Mouse (Mus musculus): ENCODE results near the gene Med29. TPM values are rescaled to one million over a fixed set of nuclear protein-coding genes. Genes with fewer than 3 reads are reported as not detected.

Gene Med29
- polyA plus RNA-seq, 1 experiment from 2014 or later, result 44.5 TPM

GRCm38 (mm10) chr7:28361647-28362341 lies 30.7 kb downstream of the Med29 start:
- no peaks in the 10 kb centered on the region for H3K4me1 ChIP-seq (replicated peaks; ENCODE audit: control insufficient read depth, insufficient read depth, low read length)
- no peak for DNase-seq (ENCODE audit: low spot score)
- WGBS, result 96% methylated on average over 20 of the region's 20 CpGs

GRCm38 (mm10) chr7:28360291-28360690 lies 32.2 kb downstream of the Med29 start:
- DNase-seq (ENCODE audit: low spot score) (no peak), ATAC-seq (ENCODE audit: low FRiP score) (no peak)
- H3K4me1 ChIP-seq (replicated peaks; ENCODE audit: control insufficient read depth, insufficient read depth, low read length), result no peaks in the 10 kb centered on the region
- H3K4me3 ChIP-seq (replicated peaks; ENCODE audit: low read length), result no peak overlapping the region
- H3K4me2 ChIP-seq (replicated peaks), result no peak overlapping the region
- no peak overlapping the region for H3K9ac ChIP-seq
- 95% methylated on average over 6 of the region's 6 CpGs for WGBS
- H3K27me3 ChIP-seq (ENCODE audit: control insufficient read depth, insufficient read depth, low read length), result no peaks in the 10 kb centered on the region
- H3K36me3 ChIP-seq (replicated peaks; ENCODE audit: control insufficient read depth, insufficient read depth), result peaks cover 53% of the 10 kb centered on the region
- H3K9me3 ChIP-seq (ENCODE audit: control insufficient read depth, low read length), result no peaks in the 10 kb centered on the region
- no peak overlapping the region for H3K27ac ChIP-seq

More at GRCm38 (mm10) chr7:28361647-28362341, 30.7 kb downstream of the Med29 start:
- Histone ChIP-seq H3K4me2 (replicated peaks) (no peak overlapping the region), H3K9me3 (ENCODE audit: control insufficient read depth, low read length) (no peaks in the 10 kb centered on the region), H3K9ac (no peak overlapping the region), H3K27me3 (ENCODE audit: control insufficient read depth, insufficient read depth, low read length) (no peaks in the 10 kb centered on the region), H3K36me3 (replicated peaks; ENCODE audit: control insufficient read depth, insufficient read depth) (peaks cover 65% of the 10 kb centered on the region), H3K27ac (no peak overlapping the region), H3K4me3 (replicated peaks; ENCODE audit: low read length) (no peak overlapping the region)
- ATAC-seq (ENCODE audit: low FRiP score), result no peak

GRCm38 (mm10) chr7:28359854-28360253 lies 32.7 kb downstream of the Med29 start:
- no peaks in the 10 kb centered on the region for H3K9me3 ChIP-seq (ENCODE audit: control insufficient read depth, low read length)
- H3K4me1 ChIP-seq (replicated peaks; ENCODE audit: control insufficient read depth, insufficient read depth, low read length), result no peaks in the 10 kb centered on the region
- H3K9ac ChIP-seq, result no peak overlapping the region
- H3K27me3 ChIP-seq (ENCODE audit: control insufficient read depth, insufficient read depth, low read length), result no peaks in the 10 kb centered on the region
- DNase-seq (ENCODE audit: low spot score) (no peak), ATAC-seq (ENCODE audit: low FRiP score) (no peak)
- no peak overlapping the region for H3K4me3 ChIP-seq (replicated peaks; ENCODE audit: low read length)
- no peak overlapping the region for H3K27ac ChIP-seq
- no peak overlapping the region for H3K4me2 ChIP-seq (replicated peaks)
- WGBS, result 94% methylated on average over 10 of the region's 10 CpGs
- peaks cover 53% of the 10 kb centered on the region for H3K36me3 ChIP-seq (replicated peaks; ENCODE audit: control insufficient read depth, insufficient read depth)

- Histone ChIP-seq H3K4me3 (replicated peaks; ENCODE audit: low read length) (no peak overlapping the region), H3K27ac (0 out of 2 replicates have a peak overlapping the region, but pooled peaks have one; percentile 67), H3K36me3 (replicated peaks; ENCODE audit: control insufficient read depth, insufficient read depth) (peaks cover 54% of the 10 kb centered on the region), H3K4me2 (replicated peaks) (no peak overlapping the region), H3K9me3 (ENCODE audit: control insufficient read depth, low read length) (no peaks in the 10 kb centered on the region), H3K9ac (peak overlapping the region; percentile 24; the same call in 1 of the 2 replicates), H3K4me1 (replicated peaks; ENCODE audit: control insufficient read depth, insufficient read depth, low read length) (no peaks in the 10 kb centered on the region), H3K27me3 (ENCODE audit: control insufficient read depth, insufficient read depth, low read length) (no peaks in the 10 kb centered on the region)
- ATAC-seq (ENCODE audit: low FRiP score) (no peak), DNase-seq (ENCODE audit: low spot score) (no peak)
- 66% methylated on average over 7 of the region's 7 CpGs for WGBS
Measured at GRCm38 (mm10) chr7:28358431-28358830, 34.1 kb downstream of the Med29 start.

- 14% methylated on average over 5 of the region's 5 CpGs for WGBS
- Histone ChIP-seq H3K4me2 (replicated peaks) (no peak overlapping the region), H3K27ac (peak overlapping the region; percentile 67; the same call in 1 of the 2 replicates), H3K4me3 (replicated peaks; ENCODE audit: low read length) (no peak overlapping the region), H3K36me3 (replicated peaks; ENCODE audit: control insufficient read depth, insufficient read depth) (peaks cover 59% of the 10 kb centered on the region), H3K4me1 (replicated peaks; ENCODE audit: control insufficient read depth, insufficient read depth, low read length) (no peaks in the 10 kb centered on the region), H3K9ac (peak overlapping the region; percentile 24; the same call in 1 of the 2 replicates), H3K27me3 (ENCODE audit: control insufficient read depth, insufficient read depth, low read length) (no peaks in the 10 kb centered on the region), H3K9me3 (ENCODE audit: control insufficient read depth, low read length) (no peaks in the 10 kb centered on the region)
- DNase-seq (ENCODE audit: low spot score), result no peak
- no peak for ATAC-seq (ENCODE audit: low FRiP score)
Measured at GRCm38 (mm10) chr7:28357984-28358383, 34.5 kb downstream of the Med29 start.

GRCm38 (mm10) chr7:28356981-28357380 lies 35.5 kb downstream of the Med29 start:
- Histone ChIP-seq H3K9me3 (ENCODE audit: control insufficient read depth, low read length) (no peaks in the 10 kb centered on the region), H3K4me2 (replicated peaks) (no peak overlapping the region), H3K4me1 (replicated peaks; ENCODE audit: control insufficient read depth, insufficient read depth, low read length) (peaks cover under 1% of the 10 kb centered on the region), H3K27me3 (ENCODE audit: control insufficient read depth, insufficient read depth, low read length) (no peaks in the 10 kb centered on the region), H3K9ac (no peak overlapping the region), H3K4me3 (replicated peaks; ENCODE audit: low read length) (no peak overlapping the region), H3K27ac (0 out of 2 replicates have a peak overlapping the region, but pooled peaks have one; percentile 67), H3K36me3 (replicated peaks; ENCODE audit: control insufficient read depth, insufficient read depth) (peaks cover 59% of the 10 kb centered on the region)
- ATAC-seq (ENCODE audit: low FRiP score) (no peak), DNase-seq (ENCODE audit: low spot score) (no peak)
- WGBS, result 1% methylated on average over 5 of the region's 5 CpGs

GRCm38 (mm10) chr7:28355221-28355620 lies 37.3 kb downstream of the Med29 start:
- Histone ChIP-seq H3K4me1 (replicated peaks; ENCODE audit: control insufficient read depth, insufficient read depth, low read length) (peaks cover 9% of the 10 kb centered on the region), H3K36me3 (replicated peaks; ENCODE audit: control insufficient read depth, insufficient read depth) (peaks cover 48% of the 10 kb centered on the region), H3K4me3 (replicated peaks; ENCODE audit: low read length) (no peak overlapping the region), H3K9me3 (ENCODE audit: control insufficient read depth, low read length) (no peaks in the 10 kb centered on the region), H3K27me3 (ENCODE audit: control insufficient read depth, insufficient read depth, low read length) (no peaks in the 10 kb centered on the region), H3K27ac (no peak overlapping the region), H3K9ac (no peak overlapping the region), H3K4me2 (replicated peaks) (no peak overlapping the region)
- DNase-seq (ENCODE audit: low spot score) (no peak), ATAC-seq (ENCODE audit: low FRiP score) (no peak)
- 88% methylated on average over 3 of the region's 3 CpGs for WGBS

GRCm38 (mm10) chr7:28354596-28354995 lies 37.9 kb downstream of the Med29 start:
- ATAC-seq (ENCODE audit: low FRiP score), result no peak
- no peak for DNase-seq (ENCODE audit: low spot score)

GRCm38 (mm10) chr7:28354113-28354581 lies 38.4 kb downstream of the Med29 start:
- no peak overlapping the region for H3K4me2 ChIP-seq (replicated peaks)
- H3K36me3 ChIP-seq (replicated peaks; ENCODE audit: control insufficient read depth, insufficient read depth), result peaks cover 38% of the 10 kb centered on the region
- no peaks in the 10 kb centered on the region for H3K27me3 ChIP-seq (ENCODE audit: control insufficient read depth, insufficient read depth, low read length)
- ATAC-seq (ENCODE audit: low FRiP score) (no peak), DNase-seq (ENCODE audit: low spot score) (no peak)
- WGBS, result 92% methylated on average over 3 of the region's 3 CpGs
- no peaks in the 10 kb centered on the region for H3K9me3 ChIP-seq (ENCODE audit: control insufficient read depth, low read length)
- no peak overlapping the region for H3K9ac ChIP-seq
- H3K4me1 ChIP-seq (replicated peaks; ENCODE audit: control insufficient read depth, insufficient read depth, low read length), result peaks cover 16% of the 10 kb centered on the region
- H3K27ac ChIP-seq, result no peak overlapping the region
- H3K4me3 ChIP-seq (replicated peaks; ENCODE audit: low read length), result no peak overlapping the region

More at GRCm38 (mm10) chr7:28354596-28354995, 37.9 kb downstream of the Med29 start:
- Histone ChIP-seq H3K27ac (no peak overlapping the region), H3K27me3 (ENCODE audit: control insufficient read depth, insufficient read depth, low read length) (no peaks in the 10 kb centered on the region), H3K4me2 (replicated peaks) (no peak overlapping the region), H3K9ac (no peak overlapping the region), H3K4me3 (replicated peaks; ENCODE audit: low read length) (no peak overlapping the region), H3K4me1 (replicated peaks; ENCODE audit: control insufficient read depth, insufficient read depth, low read length) (peaks cover 14% of the 10 kb centered on the region), H3K36me3 (replicated peaks; ENCODE audit: control insufficient read depth, insufficient read depth) (peaks cover 41% of the 10 kb centered on the region), H3K9me3 (ENCODE audit: control insufficient read depth, low read length) (no peaks in the 10 kb centered on the region)
- 89% methylated on average over 3 of the region's 3 CpGs for whole genome bisulfite sequencing
